Mouse (Mus musculus): Measurements from ENCODE around the gene Vmn2r30. TPM values are rescaled to one million over a fixed set of nuclear protein-coding genes. Genes with fewer than 3 reads are reported as not detected.
"Not testable (repeated sequence)": the region's sequence is repeated elsewhere in the genome, so short reads cannot be mapped to it uniquely, and the experiment has no call there.

Gene Vmn2r30
- polyA plus RNA-seq (2014; fragmentation: Nextera tagmentation; extraction: Ambion mirVana) = not detected in 2 replicates

DNA sequence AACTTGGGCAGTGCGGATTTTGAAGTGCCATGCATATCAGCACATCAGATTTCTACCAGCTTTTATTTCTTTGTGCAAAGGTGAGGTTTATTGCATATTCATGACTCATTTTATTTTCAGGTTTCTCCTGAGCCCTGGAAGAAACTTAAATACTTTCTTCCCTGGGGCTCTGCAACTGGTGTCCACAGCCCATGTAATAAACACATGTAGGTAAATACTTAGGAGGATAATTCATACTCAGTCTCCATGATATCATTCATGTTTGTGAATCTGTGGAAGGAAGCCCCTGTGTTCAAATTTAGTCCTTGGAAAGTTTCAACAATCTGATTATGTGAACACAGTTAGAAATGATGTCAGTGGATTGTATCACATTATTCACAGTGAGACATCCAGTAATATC, at the start of gene Vmn2r30:
Vmn2r30 (minus strand) TSS at position 101 of the 400 bp plus-strand sequence.
- H3K9ac ChIP-seq (ENCODE audit: low read depth, low read length); H3K4me1 ChIP-seq (replicated peaks; ENCODE audit: control insufficient read depth, insufficient read depth, low read length); DNase-seq (ENCODE audit: low spot score); H3K36me3 ChIP-seq (ENCODE audit: control insufficient read depth, insufficient read depth, low read length); H3K27ac ChIP-seq (ENCODE audit: low read depth, low read length); H3K4me2 ChIP-seq; H3K4me3 ChIP-seq (ENCODE audit: low read depth, low read length); H3K27me3 ChIP-seq (replicated peaks; ENCODE audit: control insufficient read depth, insufficient read depth, low read length); H3K9me3 ChIP-seq (ENCODE audit: control insufficient read depth, low read length); ATAC-seq (replicated peaks; ENCODE audit: low FRiP score): not testable (repeated sequence)
- WGBS = no CpG with 5 or more reads among the region's 1 CpGs

GRCm38 (mm10) chr7:7374431-7374830, 37.0 kb upstream of the Vmn2r30 start, which contains the start of gene Gm45783:
Gm45783 (minus strand) TSS chr7:7374573.
- H3K36me3 ChIP-seq (ENCODE audit: control insufficient read depth, insufficient read depth, low read length); H3K4me1 ChIP-seq (replicated peaks; ENCODE audit: control insufficient read depth, insufficient read depth, low read length); H3K27me3 ChIP-seq (replicated peaks; ENCODE audit: control insufficient read depth, insufficient read depth, low read length); ATAC-seq (replicated peaks; ENCODE audit: low FRiP score); H3K9me3 ChIP-seq (ENCODE audit: control insufficient read depth, low read length); DNase-seq (ENCODE audit: low spot score); H3K4me2 ChIP-seq; H3K27ac ChIP-seq (ENCODE audit: low read depth, low read length); H3K4me3 ChIP-seq (ENCODE audit: low read depth, low read length); H3K9ac ChIP-seq (ENCODE audit: low read depth, low read length): not testable (repeated sequence)
- 43% methylated on average over 12 of the region's 12 CpGs for WGBS

GRCm38 (mm10) chr7:7295595-7295994, 41.8 kb downstream of the Vmn2r30 start:
- WGBS = 77% methylated on average over 16 of the region's 16 CpGs
- no peaks in the 10 kb centered on the region for H3K27me3 ChIP-seq (replicated peaks; ENCODE audit: control insufficient read depth, insufficient read depth, low read length)
- H3K4me2 ChIP-seq = no peak overlapping the region
- no peak overlapping the region for H3K4me3 ChIP-seq (ENCODE audit: low read depth, low read length)
- no peak for DNase-seq (ENCODE audit: low spot score)
- H3K9me3 ChIP-seq (ENCODE audit: control insufficient read depth, low read length) = peaks cover 4% of the 10 kb centered on the region; the same call in 1 of the 2 replicates
- no peaks in the 10 kb centered on the region for H3K4me1 ChIP-seq (replicated peaks; ENCODE audit: control insufficient read depth, insufficient read depth, low read length)
- no peak overlapping the region for H3K9ac ChIP-seq (ENCODE audit: low read depth, low read length)
- H3K36me3 ChIP-seq (ENCODE audit: control insufficient read depth, insufficient read depth, low read length) = peaks cover 14% of the 10 kb centered on the region; the same call in 1 of the 2 replicates
- no peak overlapping the region for H3K27ac ChIP-seq (ENCODE audit: low read depth, low read length)
- no peak for ATAC-seq (replicated peaks; ENCODE audit: low FRiP score)

DNA sequence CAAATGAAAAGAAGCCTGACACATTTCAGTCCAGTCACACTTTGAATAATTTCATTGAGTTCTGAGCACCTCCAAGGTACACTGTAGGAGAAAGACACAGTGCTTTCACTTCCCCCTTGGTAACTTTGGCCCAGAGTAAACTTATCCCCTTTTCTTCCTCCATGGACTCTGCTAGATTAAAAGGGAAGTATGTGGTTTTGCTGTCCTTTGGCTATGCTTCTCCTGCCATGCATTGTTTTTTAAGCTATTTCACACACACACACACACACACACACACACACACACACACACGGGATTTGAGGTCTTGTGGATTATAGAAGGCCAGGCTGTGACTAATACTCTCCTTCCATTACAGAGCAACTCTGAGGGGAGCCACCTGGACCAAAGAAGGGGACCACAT, 56.0 kb downstream of the Vmn2r30 start:
- H3K4me1 ChIP-seq (replicated peaks; ENCODE audit: control insufficient read depth, insufficient read depth, low read length) = no peaks in the 10 kb centered on the region
- WGBS = 55% methylated on average over 1 of the region's 1 CpGs
- H3K9me3 ChIP-seq (ENCODE audit: control insufficient read depth, low read length) = peaks cover 4% of the 10 kb centered on the region
- no peaks in the 10 kb centered on the region for H3K27me3 ChIP-seq (replicated peaks; ENCODE audit: control insufficient read depth, insufficient read depth, low read length)
- H3K27ac ChIP-seq (ENCODE audit: low read depth, low read length) = no peak overlapping the region
- no peak overlapping the region for H3K9ac ChIP-seq (ENCODE audit: low read depth, low read length)
- peaks cover 7% of the 10 kb centered on the region; the same call in 1 of the 2 replicates for H3K36me3 ChIP-seq (ENCODE audit: control insufficient read depth, insufficient read depth, low read length)
- DNase-seq (ENCODE audit: low spot score) (no peak), ATAC-seq (replicated peaks; ENCODE audit: low FRiP score) (no peak)
- H3K4me2 ChIP-seq = no peak overlapping the region
- H3K4me3 ChIP-seq (ENCODE audit: low read depth, low read length) = no peak overlapping the region

- Histone ChIP-seq H3K9ac (ENCODE audit: low read depth, low read length) (peak within 1 kb of the TSS; percentile 63), H3K4me3 (ENCODE audit: low read depth, low read length) (peak within 1 kb of the TSS; percentile 45), H3K4me2 (peak within 1 kb of the TSS; percentile 52)
- DNase-seq (ENCODE audit: low spot score) (peak; percentile 78), ATAC-seq (replicated peaks; ENCODE audit: low FRiP score) (peak; percentile 100)
- not testable (repeated sequence) for H3K27ac ChIP-seq (ENCODE audit: low read depth, low read length); H3K27me3 ChIP-seq (replicated peaks; ENCODE audit: control insufficient read depth, insufficient read depth, low read length); H3K9me3 ChIP-seq (ENCODE audit: control insufficient read depth, low read length); H3K36me3 ChIP-seq (ENCODE audit: control insufficient read depth, insufficient read depth, low read length); H3K4me1 ChIP-seq (replicated peaks; ENCODE audit: control insufficient read depth, insufficient read depth, low read length)
- 41% methylated on average over 45 of the region's 45 CpGs for WGBS
Measured at GRCm38 (mm10) chr7:7277966-7278567, 59.3 kb downstream of the Vmn2r30 start, which contains the start of gene Gm45844. Gm45844 (minus strand) TSS chr7:7278289.

GRCm38 (mm10) chr7:7277556-7277955, 59.9 kb downstream of the Vmn2r30 start:
- peak overlapping the region; percentile 45 for H3K4me3 ChIP-seq (ENCODE audit: low read depth, low read length)
- peak overlapping the region; percentile 63 for H3K9ac ChIP-seq (ENCODE audit: low read depth, low read length)
- not testable (repeated sequence) for DNase-seq (ENCODE audit: low spot score); H3K9me3 ChIP-seq (ENCODE audit: control insufficient read depth, low read length); H3K27me3 ChIP-seq (replicated peaks; ENCODE audit: control insufficient read depth, insufficient read depth, low read length); H3K4me1 ChIP-seq (replicated peaks; ENCODE audit: control insufficient read depth, insufficient read depth, low read length); H3K36me3 ChIP-seq (ENCODE audit: control insufficient read depth, insufficient read depth, low read length); H3K27ac ChIP-seq (ENCODE audit: low read depth, low read length)
- ATAC-seq (replicated peaks; ENCODE audit: low FRiP score) = peak; percentile 35
- 56% methylated on average over 24 of the region's 24 CpGs for WGBS
- peak overlapping the region; percentile 52 for H3K4me2 ChIP-seq

Small RNA genes within 50 kb of the gene (microRNA-seq; reads per million reads assigned to microRNA genes)
- not detected for gene Mir5620 (ENCODE audit: borderline number of aligned reads)

Other genes with a start within 250 kb of the Vmn2r30 start
- 10.0 and 10.8 TPM in 2 replicates for gene Zfp954, start 216.1 kb downstream of the Vmn2r30 start, polyA plus RNA-seq (2014; fragmentation: Nextera tagmentation; extraction: Ambion mirVana)
- 0.53 and 0.75 TPM in 2 replicates for gene Zfp773, start 200.9 kb downstream of the Vmn2r30 start, polyA plus RNA-seq (2014; fragmentation: Nextera tagmentation; extraction: Ambion mirVana)
- 0.93 and 1.3 TPM in 2 replicates for gene Zfp418, start 166.3 kb downstream of the Vmn2r30 start, polyA plus RNA-seq (2014; fragmentation: Nextera tagmentation; extraction: Ambion mirVana)
- 3.5 and 4.4 TPM in 2 replicates for gene Zfp772, start 127.6 kb downstream of the Vmn2r30 start, polyA plus RNA-seq (2014; fragmentation: Nextera tagmentation; extraction: Ambion mirVana)
- gene Vmn2r29, start 90.3 kb downstream of the Vmn2r30 start, polyA plus RNA-seq (2014; fragmentation: Nextera tagmentation; extraction: Ambion mirVana) = 1.4 TPM in 1 of 2 replicates, not detected in the other
- 2.3 and 2.8 TPM in 2 replicates for gene Gm45844, start 59.3 kb downstream of the Vmn2r30 start, polyA plus RNA-seq (2014; fragmentation: Nextera tagmentation; extraction: Ambion mirVana)
- gene Clcn4, start 36.8 kb downstream of the Vmn2r30 start, polyA plus RNA-seq (2014; fragmentation: Nextera tagmentation; extraction: Ambion mirVana) = 24.5 and 25.6 TPM in 2 replicates
- gene Gm45783, start 37.0 kb upstream of the Vmn2r30 start, polyA plus RNA-seq (2014; fragmentation: Nextera tagmentation; extraction: Ambion mirVana) = not detected in 2 replicates
- gene Vmn2r31, start 62.1 kb upstream of the Vmn2r30 start, polyA plus RNA-seq (2014; fragmentation: Nextera tagmentation; extraction: Ambion mirVana) = not detected in 2 replicates
- gene Vmn2r32, start 142.4 kb upstream of the Vmn2r30 start, polyA plus RNA-seq (2014; fragmentation: Nextera tagmentation; extraction: Ambion mirVana) = not detected in 2 replicates
- gene Vmn2r33, start 229.2 kb upstream of the Vmn2r30 start, polyA plus RNA-seq (2014; fragmentation: Nextera tagmentation; extraction: Ambion mirVana) = not detected in 2 replicates